Mouse (Mus musculus) lung, postnatal 0 days (tissue): Measurements from ENCODE around the gene Mcrip2.

ENCODE experiments used
- CTCF ChIP-seq: IDR thresholded peaks from 2 replicates; pipeline ENCODE4 v1.5.1; 2016; ENCODE audit warnings: antibody characterized with exemption, mild to moderate bottlenecking
- EP300 ChIP-seq: IDR thresholded peaks from 2 replicates; pipeline ENCODE4 v1.6.1; 2016; ENCODE audit warnings: antibody characterized with exemption, mild to moderate bottlenecking, control low read depth

- TF ChIP-seq CTCF (no peak), EP300 (no peak)
Measured at GRCm38 (mm10) chr17:25833291-25833663, 35.3 kb downstream of the Mcrip2 start, which contains the start of gene Stub1.
